Mouse (Mus musculus) liver, postnatal 0 days (tissue): ENCODE results near the gene Gcn1l1.

Experiments
- CTCF ChIP-seq: sonication (generic); IDR thresholded peaks from 2 replicates; pipeline ENCODE4 v1.5.1; 2016; ENCODE audit warnings: antibody characterized with exemption, low read depth
- EP300 ChIP-seq: IDR thresholded peaks from 2 replicates; pipeline ENCODE4 v1.6.1; 2016; ENCODE audit warnings: antibody characterized with exemption, low read depth, mild to moderate bottlenecking

- TF ChIP-seq CTCF (no peak), EP300 (no peak)
Measured at GRCm38 (mm10) chr5:115579363-115579762, 14.3 kb downstream of the Gcn1l1 start.
